Mouse (Mus musculus) kidney, adult 2 months (tissue): ENCODE measurements at regions not wholly inside any gene's neighbourhood (a gene's known extent, or its start where the extent isn't known, plus 50 kb on each side); places are given as distances from the start of the nearest gene placed in this dataset.

Experiments
- CTCF ChIP-seq: fragments of 200-500 bp; conservative IDR thresholded peaks from 2 replicates; pipeline ENCODE4 v1.5.1; 2011; ENCODE audit warnings: low read depth, mild to moderate bottlenecking, control low read depth, low read length, moderate library complexity, mixed read lengths; ENCODE audit not compliant: insufficient read depth, insufficient read length
- POLR2A ChIP-seq: fragments of 200-500 bp; IDR thresholded peaks from one replicate; pipeline ENCODE4 v1.6.1; 2011; ENCODE audit warnings: low read depth, low read length, control low read depth

GRCm38 (mm10) chr12:12505590-12505989, 243.7 kb downstream of the Fam49a start:
- TF ChIP-seq CTCF (no peak), POLR2A (no peak)
